Mouse (Mus musculus): ENCODE measurements around the gene Ube2j1.

The Ube2j1 gene

GRCm38 (mm10) chr4:33071337-33071736 lies 40.1 kb downstream of the Ube2j1 start:
- no peak for DNase-seq (ENCODE audit: low spot score)

- no peak for DNase-seq (ENCODE audit: low spot score)
Observed at GRCm38 (mm10) chr4:33072526-33073161, 41.4 kb downstream of the Ube2j1 start.

- no peak for DNase-seq (ENCODE audit: low spot score)
Observed at GRCm38 (mm10) chr4:33074406-33074805, 43.2 kb downstream of the Ube2j1 start.

DNA sequence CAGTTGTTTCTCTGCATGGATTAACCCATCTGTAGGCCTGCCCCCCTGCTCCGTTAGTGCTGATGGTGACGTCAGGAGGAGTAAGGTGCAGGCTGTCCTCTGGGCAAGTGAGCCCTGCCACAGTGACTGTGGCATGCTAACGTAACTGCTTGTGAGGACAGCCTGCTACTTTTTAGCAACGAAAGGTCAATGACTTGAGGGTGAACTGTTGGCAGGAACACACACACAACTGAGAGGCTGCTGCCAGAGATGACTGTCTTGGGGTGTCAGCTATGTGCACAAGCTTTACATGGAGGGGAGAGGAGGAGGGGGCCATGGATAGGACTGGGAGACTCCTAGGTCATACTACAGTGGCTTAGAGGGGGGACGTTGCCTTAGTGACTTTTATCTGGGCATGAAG lies 43.6 kb downstream of the Ube2j1 start:
- no peak for DNase-seq (ENCODE audit: low spot score)

- DNase-seq (ENCODE audit: low spot score): no peak
Observed at GRCm38 (mm10) chr4:33075776-33076524, 44.7 kb downstream of the Ube2j1 start.

- no peak for DNase-seq (ENCODE audit: low spot score)
Observed at GRCm38 (mm10) chr4:33077161-33077560, 45.9 kb downstream of the Ube2j1 start.

- no peak for DNase-seq (ENCODE audit: low spot score)
Observed at GRCm38 (mm10) chr4:33077724-33078123, 46.5 kb downstream of the Ube2j1 start.

GRCm38 (mm10) chr4:33078492-33078891 lies 47.3 kb downstream of the Ube2j1 start:
- DNase-seq (ENCODE audit: low spot score): no peak

- no peak for DNase-seq (ENCODE audit: low spot score)
Observed at GRCm38 (mm10) chr4:33099118-33099694, 68.0 kb downstream of the Ube2j1 start.
